Comparison of ENCODE assay signal across 8 mouse cellular contexts in the genomic region with DNA sequence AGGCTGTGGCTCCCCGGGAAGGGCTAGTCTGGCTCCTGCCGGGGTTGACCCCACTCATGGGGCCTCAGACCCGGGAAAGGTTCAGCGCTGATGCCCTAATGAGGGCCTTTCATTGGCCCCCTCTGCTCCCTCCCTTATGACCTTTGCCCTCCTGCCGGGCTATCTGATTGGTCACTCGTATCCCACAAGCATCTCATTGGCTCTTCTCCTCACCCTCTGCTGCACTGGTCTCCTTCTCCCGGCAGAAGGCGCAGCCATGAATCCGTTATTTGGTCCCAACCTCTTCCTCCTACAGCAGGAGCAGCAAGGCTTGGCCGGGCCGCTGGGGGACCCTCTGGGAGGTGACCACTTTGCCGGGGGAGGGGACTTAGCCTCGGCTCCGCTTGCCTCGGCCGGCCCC. TPM values are rescaled to one million over a fixed set of nuclear protein-coding genes. Genes with fewer than 3 reads are reported as not detected.
DNase-seq lines count a peak whose midpoint lies in the region.

Iffo1 (plus strand) TSS at position 241 of the 400 bp plus-strand sequence.

- H3K4me1 ChIP-seq in megakaryocyte, embryonic 14.5 days, result peaks cover 66% of the 10 kb centered on the region

- peaks cover 70% of the 10 kb centered on the region for H3K36me3 ChIP-seq in megakaryocyte, embryonic 14.5 days (replicated peaks; ENCODE audit: low read length)

- H3K9me3 ChIP-seq in megakaryocyte, embryonic 14.5 days, result no peaks in the 10 kb centered on the region

- H3K27me3 ChIP-seq in megakaryocyte, embryonic 14.5 days (replicated peaks), result no peaks in the 10 kb centered on the region

- DNase-seq in adrenal gland, adult 18-20 months (ENCODE audit: low spot score in 2 of 2), result peak; percentile 79 to 80
- DNase-seq in embryo, embryonic 10 days (ENCODE audit: low spot score), result peak; percentile 97
- DNase-seq in gastrocnemius, postnatal 10 days, result peak; percentile 77
- DNase-seq in induced T-regulatory cell, adult 2 months (ENCODE audit: low read depth), result peak; percentile 94
- peak; percentile 89 to 96 for DNase-seq in left cerebral cortex, adult 9 months (ENCODE audit: low spot score in 2 of 2)
- DNase-seq in right cerebral cortex, postnatal 10 days (ENCODE audit: low spot score in 2 of 2), result peak; percentile 96 to 98
- DNase-seq in urinary bladder, postnatal 4 days (ENCODE audit: low spot score in 2 of 2), result peak; percentile 87 to 88

- peak within 1 kb of the TSS; percentile 99 for H3K4me3 ChIP-seq in megakaryocyte, embryonic 14.5 days (replicated peaks)

RNA-seq across cellular contexts. Expression of gene Iffo1, which starts in this region (rescaled TPM):
- total RNA-seq in adrenal gland, adult 18-20 months (2021), result 10 to 100 TPM; 19.4 to 20.4 TPM
- total RNA-seq in gastrocnemius, postnatal 10 days (2021), result 10 to 100 TPM; 50.8 to 60.1 TPM
- 20.6 and 36.4 TPM in 2 replicates for polyA plus RNA-seq in megakaryocyte, embryonic 14.5 days (2012; ENCODE audit: insufficient read depth, low replicate concordance)

Comparison
In these comparisons a context has a peak if more than half of its experiments do, and no peak if none do; other contexts are left out.
1. Peak in every context shown above with its lines: DNase-seq and H3K4me3 ChIP-seq.